Mouse (Mus musculus): ENCODE results near the gene Klhl26. TPM values are rescaled to one million over a fixed set of nuclear protein-coding genes. Genes with fewer than 3 reads are reported as not detected.

Gene Klhl26
- total RNA-seq, 2 experiments from 2014 or later: 43.6 to 44.6 TPM

GRCm38 (mm10) chr8:70486941-70487520 is 10.3 kb upstream of the Klhl26 start, which contains the start of gene Tmem59l:
Gene Tmem59l, minus strand, starts transcription at chr8:70487358.
- intact Hi-C loops (cut with DNase I): loop anchor here (5.0 kb wide), 2 partner anchors 35 to 70 kb away; no protein-coding TSS in a partner anchor
- DNase-seq (ENCODE audit: low spot score in 2 of 2): peak; percentile 71

GRCm38 (mm10) chr8:70486191-70486681 is 9.5 kb upstream of the Klhl26 start:
- intact Hi-C loops (cut with DNase I): loop anchor here (5.0 kb wide), 2 partner anchors 34 to 69 kb away; no protein-coding TSS in a partner anchor
- DNase-seq (ENCODE audit: low spot score in 2 of 2): peak in 1 of 2 experiments; percentile 43

GRCm38 (mm10) chr8:70482943-70483342 is 6.2 kb upstream of the Klhl26 start:
- DNase-seq (ENCODE audit: low spot score in 2 of 2): no peak
- intact Hi-C loops (cut with DNase I): no loop called here

- DNase-seq (ENCODE audit: low spot score in 2 of 2): peak; percentile 58 to 68
- intact Hi-C loops (cut with DNase I): no loop called here
Observed at GRCm38 (mm10) chr8:70481908-70482307, 5.1 kb upstream of the Klhl26 start.

- no peak for DNase-seq (ENCODE audit: low spot score in 2 of 2)
- intact Hi-C loops (cut with DNase I): no loop called here
Observed at GRCm38 (mm10) chr8:70477269-70477982, 658 bp upstream of the Klhl26 start.

GRCm38 (mm10) chr8:70471856-70472255 is 4.9 kb downstream of the Klhl26 start:
- intact Hi-C loops (cut with DNase I): no loop called here
- no peak for DNase-seq (ENCODE audit: low spot score in 2 of 2)

- DNase-seq (ENCODE audit: low spot score in 2 of 2): no peak
- intact Hi-C loops (cut with DNase I): no loop called here
Observed at GRCm38 (mm10) chr8:70469938-70470337, 6.8 kb downstream of the Klhl26 start.

- no peak for DNase-seq (ENCODE audit: low spot score in 2 of 2)
- intact Hi-C loops (cut with DNase I): no loop called here
Observed at GRCm38 (mm10) chr8:70469295-70469916, 7.4 kb downstream of the Klhl26 start.

- intact Hi-C loops (cut with DNase I): no loop called here
- no peak for DNase-seq (ENCODE audit: low spot score in 2 of 2)
Observed at GRCm38 (mm10) chr8:70468733-70469132, 8.0 kb downstream of the Klhl26 start.

GRCm38 (mm10) chr8:70467907-70468306 is 8.9 kb downstream of the Klhl26 start:
- intact Hi-C loops (cut with DNase I): no loop called here

GRCm38 (mm10) chr8:70467229-70467725 is 9.5 kb downstream of the Klhl26 start:
- no peak for DNase-seq (ENCODE audit: low spot score in 2 of 2)
- intact Hi-C loops (cut with DNase I): no loop called here

More at GRCm38 (mm10) chr8:70467907-70468306, 8.9 kb downstream of the Klhl26 start:
- no peak for DNase-seq (ENCODE audit: low spot score in 2 of 2)

GRCm38 (mm10) chr8:70466771-70467170 is 10.0 kb downstream of the Klhl26 start:
- DNase-seq (ENCODE audit: low spot score in 2 of 2): no peak
- intact Hi-C loops (cut with DNase I): no loop called here

GRCm38 (mm10) chr8:70466305-70466704 is 10.5 kb downstream of the Klhl26 start:
- DNase-seq (ENCODE audit: low spot score in 2 of 2): no peak
- intact Hi-C loops (cut with DNase I): no loop called here

- intact Hi-C loops (cut with DNase I): no loop called here
- DNase-seq (ENCODE audit: low spot score in 2 of 2): no peak
Observed at GRCm38 (mm10) chr8:70465701-70466100, 11.1 kb downstream of the Klhl26 start.

GRCm38 (mm10) chr8:70464162-70464561 is 12.6 kb downstream of the Klhl26 start:
- intact Hi-C loops (cut with DNase I): no loop called here
- no peak for DNase-seq (ENCODE audit: low spot score in 2 of 2)

GRCm38 (mm10) chr8:70463306-70463705 is 13.5 kb downstream of the Klhl26 start:
- DNase-seq (ENCODE audit: low spot score in 2 of 2): peak; percentile 72 to 81
- intact Hi-C loops (cut with DNase I): no loop called here

- intact Hi-C loops (cut with DNase I): no loop called here
- DNase-seq (ENCODE audit: low spot score in 2 of 2): no peak
Observed at GRCm38 (mm10) chr8:70462516-70462813, 14.3 kb downstream of the Klhl26 start.

- intact Hi-C loops (cut with DNase I): no loop called here
- peak in 1 of 2 experiments; percentile 48 for DNase-seq (ENCODE audit: low spot score in 2 of 2)
Observed at GRCm38 (mm10) chr8:70461765-70462515, 14.8 kb downstream of the Klhl26 start.

GRCm38 (mm10) chr8:70460606-70461005 is 16.2 kb downstream of the Klhl26 start:
- no peak for DNase-seq (ENCODE audit: low spot score in 2 of 2)

GRCm38 (mm10) chr8:70460199-70460598 is 16.6 kb downstream of the Klhl26 start:
- DNase-seq (ENCODE audit: low spot score in 2 of 2): no peak
- intact Hi-C loops (cut with DNase I): no loop called here

More at GRCm38 (mm10) chr8:70460606-70461005, 16.2 kb downstream of the Klhl26 start:
- intact Hi-C loops (cut with DNase I): no loop called here

Measured in left cerebral cortex, postnatal 36 days (tissue).